Mouse (Mus musculus): ENCODE data around the gene Rap2c. TPM values are rescaled to one million over a fixed set of nuclear protein-coding genes. Genes with fewer than 3 reads are reported as not detected.

The Rap2c gene
- polyA plus RNA-seq (2015; fragmentation: Nextera tagmentation; extraction: Ambion mirVana), result 10.8 and 12.0 TPM in 2 replicates

- H3K27ac ChIP-seq, result peak within 1 kb of the TSS; percentile 90
- no peaks in the 10 kb centered on the region for H3K36me3 ChIP-seq (replicated peaks)
- peak within 1 kb of the TSS; percentile 76 for H3K9ac ChIP-seq
- ATAC-seq (replicated peaks), result peak; percentile 82
- WGBS, result 19% methylated on average over 37 of the region's 92 CpGs
- peak within 1 kb of the TSS; percentile 46 for H3K4me3 ChIP-seq
- H3K27me3 ChIP-seq (replicated peaks), result no peaks in the 10 kb centered on the region
- H3K4me2 ChIP-seq, result peak within 1 kb of the TSS; percentile 53
- peaks cover 14% of the 10 kb centered on the region for H3K4me1 ChIP-seq
- H3K9me3 ChIP-seq, result no peaks in the 10 kb centered on the region
Measured at GRCm38 (mm10) chrX:51017851-51018785, at the start of gene Rap2c. Gene Rap2c, minus strand, starts transcription at chrX:51018018.

- Histone ChIP-seq H3K36me3 (replicated peaks) (no peaks in the 10 kb centered on the region), H3K4me2 (no peak overlapping the region), H3K9ac (no peak overlapping the region), H3K4me1 (no peaks in the 10 kb centered on the region), H3K4me3 (no peak overlapping the region), H3K27me3 (replicated peaks) (no peaks in the 10 kb centered on the region), H3K9me3 (no peaks in the 10 kb centered on the region), H3K27ac (no peak overlapping the region)
- WGBS, result 75% methylated on average over 11 of the region's 11 CpGs
- ATAC-seq (replicated peaks), result no peak
Measured at GRCm38 (mm10) chrX:51066539-51067286, 48.9 kb upstream of the Rap2c start.

GRCm38 (mm10) chrX:51065773-51066172 lies 48.0 kb upstream of the Rap2c start:
- H3K9me3 ChIP-seq, result no peaks in the 10 kb centered on the region
- no peak overlapping the region for H3K27ac ChIP-seq
- no peak overlapping the region for H3K4me3 ChIP-seq
- no peaks in the 10 kb centered on the region for H3K36me3 ChIP-seq (replicated peaks)
- 22% methylated on average over 6 of the region's 6 CpGs for WGBS
- H3K4me1 ChIP-seq, result no peaks in the 10 kb centered on the region
- H3K4me2 ChIP-seq, result no peak overlapping the region
- H3K27me3 ChIP-seq (replicated peaks), result no peaks in the 10 kb centered on the region
- H3K9ac ChIP-seq, result no peak overlapping the region
- no peak for ATAC-seq (replicated peaks)

GRCm38 (mm10) chrX:51065158-51065664 lies 47.4 kb upstream of the Rap2c start:
- 65% methylated on average over 6 of the region's 6 CpGs for WGBS
- H3K4me2 ChIP-seq, result no peak overlapping the region
- H3K36me3 ChIP-seq (replicated peaks), result no peaks in the 10 kb centered on the region
- no peak overlapping the region for H3K9ac ChIP-seq
- no peak overlapping the region for H3K4me3 ChIP-seq
- no peaks in the 10 kb centered on the region for H3K4me1 ChIP-seq
- H3K27me3 ChIP-seq (replicated peaks), result no peaks in the 10 kb centered on the region
- ATAC-seq (replicated peaks), result no peak
- no peak overlapping the region for H3K27ac ChIP-seq
- no peaks in the 10 kb centered on the region for H3K9me3 ChIP-seq

- H3K9ac ChIP-seq, result no peak overlapping the region
- H3K27ac ChIP-seq, result no peak overlapping the region
- H3K4me2 ChIP-seq, result no peak overlapping the region
- no peaks in the 10 kb centered on the region for H3K9me3 ChIP-seq
- ATAC-seq (replicated peaks), result no peak
- no peaks in the 10 kb centered on the region for H3K36me3 ChIP-seq (replicated peaks)
- H3K4me1 ChIP-seq, result no peaks in the 10 kb centered on the region
- WGBS, result 68% methylated on average over 4 of the region's 4 CpGs
- H3K27me3 ChIP-seq (replicated peaks), result no peaks in the 10 kb centered on the region
- H3K4me3 ChIP-seq, result no peak overlapping the region
Measured at GRCm38 (mm10) chrX:51060220-51060619, 42.4 kb upstream of the Rap2c start.

GRCm38 (mm10) chrX:51058741-51059140 lies 40.9 kb upstream of the Rap2c start:
- H3K4me3 ChIP-seq, result no peak overlapping the region
- no peak overlapping the region for H3K27ac ChIP-seq
- no peak overlapping the region for H3K4me2 ChIP-seq
- WGBS, result 86% methylated on average over 4 of the region's 4 CpGs
- no peak for ATAC-seq (replicated peaks)
- no peaks in the 10 kb centered on the region for H3K9me3 ChIP-seq
- no peaks in the 10 kb centered on the region for H3K4me1 ChIP-seq
- H3K27me3 ChIP-seq (replicated peaks), result no peaks in the 10 kb centered on the region
- no peaks in the 10 kb centered on the region for H3K36me3 ChIP-seq (replicated peaks)
- no peak overlapping the region for H3K9ac ChIP-seq

GRCm38 (mm10) chrX:51058317-51058716 lies 40.5 kb upstream of the Rap2c start:
- Histone ChIP-seq H3K27ac (no peak overlapping the region), H3K9me3 (no peaks in the 10 kb centered on the region), H3K27me3 (replicated peaks) (no peaks in the 10 kb centered on the region), H3K4me2 (no peak overlapping the region), H3K4me3 (no peak overlapping the region), H3K9ac (no peak overlapping the region), H3K4me1 (no peaks in the 10 kb centered on the region), H3K36me3 (replicated peaks) (no peaks in the 10 kb centered on the region)
- 86% methylated on average over 5 of the region's 5 CpGs for WGBS
- ATAC-seq (replicated peaks), result no peak

- 73% methylated on average over 3 of the region's 3 CpGs for WGBS
- ATAC-seq (replicated peaks), result no peak
Measured at GRCm38 (mm10) chrX:51051680-51052461, 34.1 kb upstream of the Rap2c start.

GRCm38 (mm10) chrX:51035678-51036209 lies 17.9 kb upstream of the Rap2c start:
- H3K4me1 ChIP-seq, result no peaks in the 10 kb centered on the region
- no peaks in the 10 kb centered on the region for H3K9me3 ChIP-seq
- no peak overlapping the region for H3K9ac ChIP-seq
- H3K27me3 ChIP-seq (replicated peaks), result no peaks in the 10 kb centered on the region
- H3K36me3 ChIP-seq (replicated peaks), result no peaks in the 10 kb centered on the region
- 23% methylated on average over 7 of the region's 7 CpGs for WGBS
- H3K27ac ChIP-seq, result no peak overlapping the region
- ATAC-seq (replicated peaks), result no peak
- no peak overlapping the region for H3K4me3 ChIP-seq
- no peak overlapping the region for H3K4me2 ChIP-seq

More at GRCm38 (mm10) chrX:51051680-51052461, 34.1 kb upstream of the Rap2c start:
- Histone ChIP-seq H3K4me2 (no peak overlapping the region), H3K4me3 (no peak overlapping the region), H3K9me3 (no peaks in the 10 kb centered on the region), H3K4me1 (no peaks in the 10 kb centered on the region), H3K9ac (no peak overlapping the region), H3K27me3 (replicated peaks) (no peaks in the 10 kb centered on the region), H3K36me3 (replicated peaks) (no peaks in the 10 kb centered on the region), H3K27ac (no peak overlapping the region)

- Histone ChIP-seq H3K4me2 (no peak overlapping the region), H3K9ac (no peak overlapping the region), H3K4me1 (peaks cover 14% of the 10 kb centered on the region), H3K9me3 (no peaks in the 10 kb centered on the region), H3K27me3 (replicated peaks) (no peaks in the 10 kb centered on the region), H3K4me3 (no peak overlapping the region), H3K36me3 (replicated peaks) (no peaks in the 10 kb centered on the region), H3K27ac (no peak overlapping the region)
- no peak for ATAC-seq (replicated peaks)
- 50% methylated on average over 2 of the region's 2 CpGs for WGBS
Measured at GRCm38 (mm10) chrX:51019884-51020283, 2.1 kb upstream of the Rap2c start.

GRCm38 (mm10) chrX:51018786-51019179 lies 965 bp upstream of the Rap2c start:
- WGBS, result 26% methylated on average over 31 of the region's 32 CpGs
- H3K4me3 ChIP-seq, result peak overlapping the region; percentile 46
- peak; percentile 94 for ATAC-seq (replicated peaks)

More at GRCm38 (mm10) chrX:51018786-51019179, 965 bp upstream of the Rap2c start:
- H3K27ac ChIP-seq, result peak overlapping the region; percentile 90
- H3K4me1 ChIP-seq, result peaks cover 14% of the 10 kb centered on the region
- H3K9me3 ChIP-seq, result no peaks in the 10 kb centered on the region
- no peaks in the 10 kb centered on the region for H3K27me3 ChIP-seq (replicated peaks)
- H3K4me2 ChIP-seq, result peak overlapping the region; percentile 53
- no peaks in the 10 kb centered on the region for H3K36me3 ChIP-seq (replicated peaks)
- H3K9ac ChIP-seq, result peak overlapping the region; percentile 76

All from midbrain, embryonic 15.5 days (tissue).